Mouse (Mus musculus) myocyte (in vitro differentiated cells): Measurements from ENCODE around the gene Aktip. TPM values are rescaled to one million over a fixed set of nuclear protein-coding genes. Genes with fewer than 3 reads are reported as not detected.

ENCODE experiments used
- H3K27me3 ChIP-seq: one replicate; pipeline ENCODE4 v1.6.1; 2011; ENCODE audit not compliant: control insufficient read depth, insufficient read depth, insufficient read length
- H3K36me3 ChIP-seq: one replicate; pipeline ENCODE4 v1.6.1; 2011; ENCODE audit not compliant: control insufficient read depth, insufficient read depth
- H3K4me2 ChIP-seq: one replicate; pipeline ENCODE4 v1.6.1; 2011; ENCODE audit warnings: low read depth, control low read depth
- H3K4me3 ChIP-seq: one replicate; pipeline ENCODE4 v1.5.1; 2011; ENCODE audit warnings: mild to moderate bottlenecking, control low read depth, moderate library complexity
- H3K79me2 ChIP-seq: one replicate; pipeline ENCODE4 v1.6.1; 2011; ENCODE audit not compliant: control insufficient read depth, insufficient read depth
- H3ac ChIP-seq: one replicate; pipeline ENCODE4 v1.6.1; 2011; ENCODE audit not compliant: control insufficient read depth, insufficient read length
- CEBPB ChIP-seq: IDR thresholded peaks from 2 replicates; pipeline ENCODE4 v1.6.1; 2011; ENCODE audit warnings: mild to moderate bottlenecking, moderate library complexity; ENCODE audit not compliant: poor library complexity, insufficient read depth, severe bottlenecking
- E2F4 ChIP-seq: IDR thresholded peaks from one replicate; pipeline ENCODE4 v1.6.1; 2011; ENCODE audit warnings: mild to moderate bottlenecking, control low read depth, moderate library complexity; ENCODE audit not compliant: insufficient read depth
- MAX ChIP-seq: IDR thresholded peaks from one replicate; pipeline ENCODE4 v1.6.1; 2011; ENCODE audit warnings: low read depth, mild to moderate bottlenecking, control low read depth
- MYOD1 ChIP-seq, 3 experiments: IDR thresholded peaks; one replicate each; pipeline ENCODE4 v1.6.1; 2011; ENCODE audit warnings: control low read depth in 2 of 3, low read depth in 2 of 3, mild to moderate bottlenecking in 2 of 3, moderate library complexity in 1 of 3; ENCODE audit not compliant: insufficient read length in 2 of 3, control insufficient read depth in 1 of 3
- MYOG ChIP-seq, 3 experiments: IDR thresholded peaks; one replicate each; pipeline ENCODE4 v1.6.1; 2011; ENCODE audit warnings: control low read depth in 2 of 3, low read depth in 2 of 3, mild to moderate bottlenecking in 2 of 3; ENCODE audit not compliant: insufficient read length in 2 of 3, control insufficient read depth in 1 of 3, insufficient read depth in 1 of 3
- POLR2A ChIP-seq: IDR thresholded peaks from one replicate; pipeline ENCODE4 v1.6.1; 2011; ENCODE audit warnings: low read depth, mild to moderate bottlenecking, control low read depth, moderate library complexity; ENCODE audit not compliant: insufficient read length
- POLR2AphosphoS2 ChIP-seq: IDR thresholded peaks from one replicate; pipeline ENCODE4 v1.6.1; 2011; ENCODE audit warnings: low read depth, control low read depth; ENCODE audit not compliant: insufficient read length
- REST ChIP-seq: IDR thresholded peaks from one replicate; pipeline ENCODE4 v1.6.1; 2011; ENCODE audit warnings: mild to moderate bottlenecking, control low read depth, moderate library complexity; ENCODE audit not compliant: insufficient read depth, insufficient read length
- SRF ChIP-seq: IDR thresholded peaks from one replicate; pipeline ENCODE4 v1.6.1; 2011; ENCODE audit warnings: low read depth; ENCODE audit not compliant: control insufficient read depth, insufficient read length
- TCF12 ChIP-seq: IDR thresholded peaks from one replicate; pipeline ENCODE4 v1.6.1; 2011; ENCODE audit warnings: mild to moderate bottlenecking, control low read depth; ENCODE audit not compliant: poor library complexity, insufficient read depth, severe bottlenecking
- TCF3 ChIP-seq: IDR thresholded peaks from one replicate; pipeline ENCODE4 v1.6.1; 2011; ENCODE audit warnings: low read depth, control low read depth; ENCODE audit not compliant: insufficient read length
- USF1 ChIP-seq: IDR thresholded peaks from one replicate; pipeline ENCODE4 v1.6.1; 2011; ENCODE audit warnings: low read depth, mild to moderate bottlenecking, control low read depth, moderate library complexity
- polyA plus RNA-seq: library from polyadenylated mRNA; unstranded; fragments of >200 nt; fragmentation: generic; extraction: Trizol; gene quantifications from one replicate; pipeline ENCODE4 v1.2.1, GENCODE M21; 2012; ENCODE audit warnings: missing spikeins

Aktip gene
- polyA plus RNA-seq, 1 experiment, result 25.5 TPM

GRCm38 (mm10) chr8:91170152-91170551 is 29.6 kb downstream of the Aktip start:
- no peaks in the 10 kb centered on the region for H3K27me3 ChIP-seq
- TF ChIP-seq USF1 (no peak), POLR2AphosphoS2 (no peak), MYOG (IDR thresholded peaks at IDR 0.05; ENCODE audit: control insufficient read depth in 1 of 3, insufficient read depth in 1 of 3, insufficient read length in 2 of 3, low read depth in 2 of 3) (no peak)
- no peak overlapping the region for H3ac ChIP-seq
- H3K79me2 ChIP-seq, result no peaks in the 10 kb centered on the region
- H3K4me2 ChIP-seq, result no peak overlapping the region
- no peak overlapping the region for H3K4me3 ChIP-seq
- H3K36me3 ChIP-seq, result no peaks in the 10 kb centered on the region

GRCm38 (mm10) chr8:91159959-91160800 is 39.6 kb downstream of the Aktip start:
- Histone ChIP-seq H3K79me2 (no peaks in the 10 kb centered on the region), H3K4me2 (no peak overlapping the region), H3ac (no peak overlapping the region), H3K4me3 (no peak overlapping the region), H3K27me3 (no peaks in the 10 kb centered on the region), H3K36me3 (no peaks in the 10 kb centered on the region)
- TF ChIP-seq MAX (no peak), MYOG (IDR thresholded peaks at IDR 0.05; ENCODE audit: control insufficient read depth in 1 of 3, insufficient read depth in 1 of 3, insufficient read length in 2 of 3, low read depth in 2 of 3) (no peak), POLR2A (no peak), POLR2AphosphoS2 (no peak), CEBPB (no peak), REST (no peak), USF1 (no peak), TCF12 (no peak), TCF3 (no peak), SRF (no peak), MYOD1 (IDR thresholded peaks at IDR 0.05; ENCODE audit: control insufficient read depth in 1 of 3, insufficient read length in 2 of 3, low read depth in 2 of 3) (no peak), E2F4 (no peak)

- H3ac ChIP-seq, result no peak overlapping the region
- no peaks in the 10 kb centered on the region for H3K36me3 ChIP-seq
- H3K4me2 ChIP-seq, result no peak overlapping the region
- no peak overlapping the region for H3K4me3 ChIP-seq
- H3K79me2 ChIP-seq, result no peaks in the 10 kb centered on the region
- H3K27me3 ChIP-seq, result no peaks in the 10 kb centered on the region
- TF ChIP-seq SRF, result no peak
- no peak for TF ChIP-seq MYOG (IDR thresholded peaks at IDR 0.05; ENCODE audit: control insufficient read depth in 1 of 3, insufficient read depth in 1 of 3, insufficient read length in 2 of 3, low read depth in 2 of 3)
- TF ChIP-seq E2F4, result no peak
- TF ChIP-seq POLR2A, result no peak
- no peak for TF ChIP-seq USF1
- TF ChIP-seq TCF12, result no peak
- TF ChIP-seq POLR2AphosphoS2, result no peak
- no peak for TF ChIP-seq REST
- no peak for TF ChIP-seq MYOD1 (IDR thresholded peaks at IDR 0.05; ENCODE audit: control insufficient read depth in 1 of 3, insufficient read length in 2 of 3, low read depth in 2 of 3)
Measured at GRCm38 (mm10) chr8:91158617-91159016, 41.2 kb downstream of the Aktip start.

- Histone ChIP-seq H3K27me3 (no peaks in the 10 kb centered on the region), H3K4me3 (no peak overlapping the region), H3K79me2 (no peaks in the 10 kb centered on the region), H3K36me3 (no peaks in the 10 kb centered on the region), H3ac (no peak overlapping the region), H3K4me2 (no peak overlapping the region)
- TF ChIP-seq MYOG (IDR thresholded peaks at IDR 0.05; ENCODE audit: control insufficient read depth in 1 of 3, insufficient read depth in 1 of 3, insufficient read length in 2 of 3, low read depth in 2 of 3), result no peak
- no peak for TF ChIP-seq SRF
- TF ChIP-seq E2F4, result no peak
- TF ChIP-seq CEBPB, result no peak
- no peak for TF ChIP-seq MYOD1 (IDR thresholded peaks at IDR 0.05; ENCODE audit: control insufficient read depth in 1 of 3, insufficient read length in 2 of 3, low read depth in 2 of 3)
- no peak for TF ChIP-seq POLR2A
- no peak for TF ChIP-seq USF1
- TF ChIP-seq TCF3, result no peak
Measured at GRCm38 (mm10) chr8:91154564-91154963, 45.2 kb downstream of the Aktip start.

GRCm38 (mm10) chr8:91153831-91154230 is 45.9 kb downstream of the Aktip start:
- no peaks in the 10 kb centered on the region for H3K36me3 ChIP-seq
- no peak overlapping the region for H3ac ChIP-seq
- H3K27me3 ChIP-seq, result no peaks in the 10 kb centered on the region
- no peak overlapping the region for H3K4me3 ChIP-seq
- no peak overlapping the region for H3K4me2 ChIP-seq
- TF ChIP-seq REST (no peak), MYOD1 (IDR thresholded peaks at IDR 0.05; ENCODE audit: control insufficient read depth in 1 of 3, insufficient read length in 2 of 3, low read depth in 2 of 3) (no peak), POLR2A (no peak), MYOG (IDR thresholded peaks at IDR 0.05; ENCODE audit: control insufficient read depth in 1 of 3, insufficient read depth in 1 of 3, insufficient read length in 2 of 3, low read depth in 2 of 3) (no peak), POLR2AphosphoS2 (no peak), CEBPB (no peak), TCF12 (no peak), USF1 (no peak), SRF (no peak), E2F4 (no peak), MAX (no peak), TCF3 (no peak)
- H3K79me2 ChIP-seq, result no peaks in the 10 kb centered on the region
